Mouse (Mus musculus) frontal cortex, adult 2 months (tissue): ENCODE measurements at regions not wholly inside any gene's neighbourhood (a gene's known extent, or its start where the extent isn't known, plus 50 kb on each side); places are given as distances from the start of the nearest gene placed in this dataset.

ENCODE experiments used
- DNase-seq, 2 experiments: peaks; one replicate each; pipeline ENCODE4 v3.0.0; 2022; ENCODE audit warnings: low spot score in 1 of 2; ENCODE audit errors: extremely low spot score in 1 of 2

GRCm38 (mm10) chr7:61030321-61030720 lies 890.3 kb upstream of the Snrpn start:
- DNase-seq, result peak in 1 of 2 experiments; percentile 31
